13 mouse cellular contexts compared by ENCODE assay signal in the genomic region with DNA sequence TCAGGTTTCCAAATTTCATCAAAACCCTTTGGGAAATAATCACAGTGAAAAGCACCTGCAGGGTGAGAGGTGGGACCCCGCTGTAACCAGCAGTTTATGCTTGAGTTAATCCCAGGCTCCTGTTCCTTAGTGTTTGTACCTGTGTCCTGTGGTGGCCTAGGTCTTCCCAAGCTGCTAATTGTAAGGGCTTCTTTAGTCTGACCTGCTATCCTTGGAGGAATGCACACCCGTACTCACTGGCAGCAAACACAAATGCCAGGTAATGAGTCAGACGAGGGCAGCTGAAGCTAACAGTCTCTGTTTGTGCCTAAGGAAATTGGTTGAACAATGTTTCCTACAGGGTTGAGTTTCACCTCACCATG.
"Had no signal": no experiment of that assay in that cellular context is flagged by ENCODE, and none has a peak within 500 bp of the region (broad histone marks: within the 10 kb centered on the region; RNA-seq: fewer than 3 reads in every experiment).

No protein-coding gene starts in this region.

- ATAC-seq: liver, embryonic 12.5 days had no signal

- H3K9me3 ChIP-seq: limb, embryonic 15.5 days; liver, embryonic 12.5 days; midbrain, embryonic 10.5 days; neural tube, embryonic 12.5 days had no signal

- H3K27ac ChIP-seq: limb, embryonic 15.5 days; liver, embryonic 12.5 days; midbrain, embryonic 10.5 days; neural tube, embryonic 12.5 days had no signal

- H3K36me3 ChIP-seq: limb, embryonic 15.5 days; liver, embryonic 12.5 days; midbrain, embryonic 10.5 days; neural tube, embryonic 12.5 days had no signal

- H3K27me3 ChIP-seq: limb, embryonic 15.5 days; liver, embryonic 12.5 days; neural tube, embryonic 12.5 days had no signal

- H3K4me1 ChIP-seq: limb, embryonic 15.5 days; liver, embryonic 12.5 days; midbrain, embryonic 10.5 days had no signal

- H3K4me2 ChIP-seq: limb, embryonic 15.5 days; liver, embryonic 12.5 days; lung, embryonic 14.5 days; neural tube, embryonic 12.5 days had no signal

- H3K9ac ChIP-seq: limb, embryonic 15.5 days; liver, embryonic 12.5 days; lung, embryonic 14.5 days; neural tube, embryonic 12.5 days had no signal

- H3K4me3 ChIP-seq: limb, embryonic 15.5 days; liver, embryonic 12.5 days; midbrain, embryonic 10.5 days; neural tube, embryonic 12.5 days had no signal

- DNase-seq: kidney, postnatal 10 days; layer of hippocampus, adult 9-11 months; layer of hippocampus, postnatal 36 days; lung, embryonic 14.5 days; lung, postnatal 10 days; lung, postnatal 4 days; midbrain, embryonic 14.5 days; thymus, adult 18-20 months; thymus, postnatal 14 days had no signal
